Mouse (Mus musculus): ENCODE measurements around the gene Gm28043. TPM values are rescaled to one million over a fixed set of nuclear protein-coding genes. Genes with fewer than 3 reads are reported as not detected.

Gene Gm28043
- polyA plus RNA-seq, 1 experiment from 2014 or later = 0.99 TPM

DNA sequence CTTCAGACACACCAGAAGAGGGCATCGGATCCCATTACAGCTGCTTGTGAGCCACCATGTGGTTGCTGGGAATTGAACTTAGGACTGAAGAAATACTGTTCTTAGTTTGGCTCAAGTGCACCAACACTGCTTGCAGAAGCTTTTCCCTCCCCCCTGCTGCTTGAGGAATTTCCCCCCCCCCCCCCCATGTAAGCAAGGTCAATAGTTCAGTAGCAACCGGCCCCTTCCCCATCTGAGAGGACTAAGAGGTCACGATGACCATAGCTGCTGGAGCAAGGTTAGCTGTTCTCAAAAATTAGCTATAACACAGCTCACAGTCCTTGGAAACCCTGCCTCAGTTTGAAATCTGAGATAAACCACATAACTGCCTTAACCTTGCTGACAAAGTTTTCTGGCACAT, 27.5 kb downstream of the Gm28043 start:
- TF ChIP-seq EP300 (IDR thresholded peaks at IDR 0.05) (no peak), CTCF (IDR thresholded peaks at IDR 0.05) (no peak)
- no peak for DNase-seq (ENCODE audit: low spot score)
- Histone ChIP-seq H3K9ac (replicated peaks; ENCODE audit: low read depth) (no peak overlapping the region), H3K4me1 (ENCODE audit: insufficient read depth, low read depth, low read length) (no peaks in the 10 kb centered on the region), H3K4me3 (ENCODE audit: low read depth, low read length) (no peak overlapping the region), H3K9me3 (ENCODE audit: low read length) (no peaks in the 10 kb centered on the region), H3K36me3 (ENCODE audit: insufficient read depth, low read length) (peaks cover 13% of the 10 kb centered on the region), H3K4me2 (replicated peaks; ENCODE audit: low read depth, low read length) (no peak overlapping the region), H3K27me3 (replicated peaks; ENCODE audit: insufficient read depth, low read length) (no peaks in the 10 kb centered on the region), H3K27ac (ENCODE audit: low read length) (no peak overlapping the region)
- no peak for ATAC-seq
- 65% methylated on average over 3 of the region's 3 CpGs for WGBS

GRCm38 (mm10) chr17:29658249-29658648, 43.6 kb downstream of the Gm28043 start:
- Histone ChIP-seq H3K9ac (replicated peaks; ENCODE audit: low read depth) (no peak overlapping the region), H3K4me3 (ENCODE audit: low read depth, low read length) (no peak overlapping the region), H3K4me2 (replicated peaks; ENCODE audit: low read depth, low read length) (no peak overlapping the region), H3K27me3 (replicated peaks; ENCODE audit: insufficient read depth, low read length) (no peaks in the 10 kb centered on the region), H3K9me3 (ENCODE audit: low read length) (no peaks in the 10 kb centered on the region), H3K27ac (ENCODE audit: low read length) (no peak overlapping the region), H3K4me1 (ENCODE audit: insufficient read depth, low read depth, low read length) (no peaks in the 10 kb centered on the region; the same call in 1 of the 2 replicates), H3K36me3 (ENCODE audit: insufficient read depth, low read length) (no peaks in the 10 kb centered on the region)
- TF ChIP-seq EP300 (IDR thresholded peaks at IDR 0.05) = no peak
- TF ChIP-seq CTCF (IDR thresholded peaks at IDR 0.05) = no peak
- ATAC-seq = no peak
- DNase-seq (ENCODE audit: low spot score) = no peak
- 49% methylated on average over 2 of the region's 2 CpGs for WGBS

DNA sequence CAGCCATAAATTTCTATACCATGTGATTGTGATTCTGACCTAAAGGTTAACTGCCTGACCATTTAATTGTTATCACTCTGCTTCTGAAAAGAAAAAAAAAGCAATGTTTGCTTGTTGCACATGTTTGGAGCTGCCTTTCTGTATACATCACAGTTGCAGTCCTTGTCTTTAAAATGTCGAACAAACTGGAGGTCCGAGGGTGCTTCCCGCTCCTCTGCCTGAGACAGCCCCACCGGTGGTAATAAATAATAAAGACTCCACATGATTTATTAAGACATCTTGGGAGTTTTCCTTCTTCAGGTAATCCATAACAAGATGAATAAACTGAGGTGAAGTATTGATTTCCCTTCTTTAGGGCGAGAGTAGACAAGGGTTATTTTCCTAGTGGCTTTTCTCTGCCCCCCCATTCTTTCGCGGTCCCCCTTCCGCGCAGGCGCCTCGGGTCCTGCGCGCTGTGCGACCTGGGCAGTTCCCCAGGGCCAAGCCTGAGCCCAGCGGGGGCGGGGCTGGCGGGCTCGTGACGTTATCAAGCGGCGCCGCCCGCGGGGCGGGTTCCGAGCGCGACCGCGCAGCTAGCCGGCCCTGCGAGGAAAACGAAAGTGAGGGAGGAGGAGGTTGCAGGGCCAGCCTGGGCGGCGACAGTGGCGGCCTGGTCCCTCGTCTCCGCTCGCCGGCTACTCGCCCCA, 45.5 kb downstream of the Gm28043 start, which contains the start of gene Cmtr1:
TSS of gene Cmtr1 (plus strand) at position 520 of the 686 bp plus-strand sequence.
- Histone ChIP-seq H3K9ac (replicated peaks; ENCODE audit: low read depth) (peak within 1 kb of the TSS; percentile 89), H3K36me3 (ENCODE audit: insufficient read depth, low read length) (no peaks in the 10 kb centered on the region), H3K9me3 (ENCODE audit: low read length) (no peaks in the 10 kb centered on the region), H3K4me3 (ENCODE audit: low read depth, low read length) (peak within 1 kb of the TSS; percentile 98), H3K27ac (ENCODE audit: low read length) (peak within 1 kb of the TSS; percentile 92), H3K27me3 (replicated peaks; ENCODE audit: insufficient read depth, low read length) (no peaks in the 10 kb centered on the region), H3K4me1 (ENCODE audit: insufficient read depth, low read depth, low read length) (no peaks in the 10 kb centered on the region; the same call in 1 of the 2 replicates), H3K4me2 (replicated peaks; ENCODE audit: low read depth, low read length) (peak within 1 kb of the TSS; percentile 75)
- TF ChIP-seq CTCF (IDR thresholded peaks at IDR 0.05) (no peak), EP300 (IDR thresholded peaks at IDR 0.05) (no peak; the same call in 1 of the 2 replicates)
- WGBS = under 1% methylated on average over 41 of the region's 41 CpGs
- peak; percentile 96 for DNase-seq (ENCODE audit: low spot score)
- ATAC-seq = peak; percentile 99

- ATAC-seq (peak; percentile 37), DNase-seq (ENCODE audit: low spot score) (peak; percentile 26)
- Histone ChIP-seq H3K4me2 (replicated peaks; ENCODE audit: low read depth, low read length) (peak overlapping the region; percentile 75), H3K4me1 (ENCODE audit: insufficient read depth, low read depth, low read length) (no peaks in the 10 kb centered on the region; the same call in 1 of the 2 replicates), H3K4me3 (ENCODE audit: low read depth, low read length) (peak overlapping the region; percentile 98), H3K9me3 (ENCODE audit: low read length) (no peaks in the 10 kb centered on the region), H3K9ac (replicated peaks; ENCODE audit: low read depth) (peak overlapping the region; percentile 89), H3K36me3 (ENCODE audit: insufficient read depth, low read length) (0 out of 2 replicates have a peak, but pooled peaks cover under 1% of the 10 kb centered on the region), H3K27me3 (replicated peaks; ENCODE audit: insufficient read depth, low read length) (no peaks in the 10 kb centered on the region), H3K27ac (ENCODE audit: low read length) (peak overlapping the region; percentile 92)
- under 1% methylated on average over 37 of the region's 41 CpGs for WGBS
- no peak for TF ChIP-seq EP300 (IDR thresholded peaks at IDR 0.05)
- TF ChIP-seq CTCF (IDR thresholded peaks at IDR 0.05) = no peak
Measured at GRCm38 (mm10) chr17:29660762-29661391, 46.2 kb downstream of the Gm28043 start.

GRCm38 (mm10) chr17:29662145-29662544, 47.5 kb downstream of the Gm28043 start:
- DNase-seq (ENCODE audit: low spot score) (no peak), ATAC-seq (no peak)
- no peaks in the 10 kb centered on the region; the same call in 1 of the 2 replicates for H3K4me1 ChIP-seq (ENCODE audit: insufficient read depth, low read depth, low read length)
- no peak overlapping the region for H3K4me3 ChIP-seq (ENCODE audit: low read depth, low read length)
- no peaks in the 10 kb centered on the region for H3K9me3 ChIP-seq (ENCODE audit: low read length)
- 87% methylated on average over 6 of the region's 6 CpGs for WGBS
- TF ChIP-seq CTCF (IDR thresholded peaks at IDR 0.05) = no peak
- no peak for TF ChIP-seq EP300 (IDR thresholded peaks at IDR 0.05)
- H3K4me2 ChIP-seq (replicated peaks; ENCODE audit: low read depth, low read length) = no peak overlapping the region
- no peaks in the 10 kb centered on the region for H3K27me3 ChIP-seq (replicated peaks; ENCODE audit: insufficient read depth, low read length)
- no peak overlapping the region for H3K9ac ChIP-seq (replicated peaks; ENCODE audit: low read depth)
- no peak overlapping the region for H3K27ac ChIP-seq (ENCODE audit: low read length)
- H3K36me3 ChIP-seq (ENCODE audit: insufficient read depth, low read length) = peaks cover 5% of the 10 kb centered on the region; the same call in 1 of the 2 replicates

All from lung, postnatal 0 days (tissue).